ENCODE assay signal across 20 mouse cellular contexts in genomic region chr12:111454543-111455280, GRCm38 (mm10). TPM values are rescaled to one million over a fixed set of nuclear protein-coding genes. Genes with fewer than 3 reads are reported as not detected.
DNase-seq lines count a peak whose midpoint lies in the region; ATAC-seq and TF ChIP-seq lines count a peak whose summit lies in the region.
"Had no signal": no experiment of that assay in that cellular context is flagged by ENCODE, and none has a peak within 500 bp of the region (broad histone marks: within the 10 kb centered on the region; RNA-seq: fewer than 3 reads in every experiment).

No protein-coding gene starts in this region.

- DNase-seq in kidney, postnatal 10 days: peak; percentile 58
- DNase-seq in kidney, postnatal 36 days: no peak
- no peak for DNase-seq in stomach, postnatal 0 days (ENCODE audit: low spot score)
- DNase-seq in intestine, embryonic 14.5 days (ENCODE audit: low spot score): no peak
- no peak for DNase-seq in hindbrain, embryonic 10.5 days (ENCODE audit: low spot score)
- DNase-seq in lung, postnatal 4 days: no peak
- DNase-seq: adrenal gland, postnatal 25 days; kidney, adult 9 months; lung, postnatal 36 days had no signal

- H3K4me3 ChIP-seq in stomach, embryonic 15.5 days (replicated peaks): no peak overlapping the region
- H3K4me3 ChIP-seq in stomach, postnatal 0 days (ENCODE audit: low read depth, low read length): no peak overlapping the region
- H3K4me3 ChIP-seq in intestine, embryonic 14.5 days (ENCODE audit: low read depth, low read length): no peak overlapping the region
- H3K4me3 ChIP-seq in stomach, embryonic 16.5 days (replicated peaks; ENCODE audit: low read length): no peak overlapping the region
- H3K4me3 ChIP-seq in hindbrain, embryonic 10.5 days: no peak overlapping the region
- H3K4me3 ChIP-seq: heart, embryonic 13.5 days; hindbrain, embryonic 13.5 days; lung, embryonic 15.5 days; midbrain, embryonic 15.5 days had no signal

- no peak for TF ChIP-seq EP300 in stomach, postnatal 0 days (optimal IDR thresholded peaks at IDR 0.05)

- no peak overlapping the region for H3K4me2 ChIP-seq in stomach, embryonic 15.5 days
- H3K4me2 ChIP-seq in stomach, postnatal 0 days (replicated peaks; ENCODE audit: low read depth): no peak overlapping the region
- H3K4me2 ChIP-seq in intestine, embryonic 14.5 days (ENCODE audit: low read length): no peak overlapping the region
- no peak overlapping the region for H3K4me2 ChIP-seq in stomach, embryonic 16.5 days (ENCODE audit: low read depth, low read length)
- H3K4me2 ChIP-seq: heart, embryonic 13.5 days; hindbrain, embryonic 13.5 days; lung, embryonic 15.5 days; midbrain, embryonic 15.5 days had no signal

- H3K27ac ChIP-seq in stomach, embryonic 15.5 days: peak overlapping the region; percentile 12; the same call in 1 of the 2 replicates
- no peak overlapping the region for H3K27ac ChIP-seq in stomach, postnatal 0 days (replicated peaks)
- H3K27ac ChIP-seq in intestine, embryonic 14.5 days (ENCODE audit: low read depth): peak overlapping the region; percentile 45; the same call in 1 of the 2 replicates
- peak overlapping the region; percentile 32; the same call in 1 of the 2 replicates for H3K27ac ChIP-seq in stomach, embryonic 16.5 days (ENCODE audit: low read length)
- H3K27ac ChIP-seq in hindbrain, embryonic 10.5 days: no peak overlapping the region
- H3K27ac ChIP-seq: heart, embryonic 13.5 days; hindbrain, embryonic 13.5 days; lung, embryonic 15.5 days; midbrain, embryonic 15.5 days had no signal

- H3K4me1 ChIP-seq in stomach, embryonic 15.5 days: peaks cover 30% of the 10 kb centered on the region
- no peaks in the 10 kb centered on the region; the same call in 1 of the 2 replicates for H3K4me1 ChIP-seq in stomach, postnatal 0 days (replicated peaks; ENCODE audit: control insufficient read depth, insufficient read depth)
- H3K4me1 ChIP-seq in intestine, embryonic 14.5 days (replicated peaks; ENCODE audit: control insufficient read depth, insufficient read depth, low read length): peaks cover 27% of the 10 kb centered on the region; the same call in 1 of the 2 replicates
- peaks cover 21% of the 10 kb centered on the region for H3K4me1 ChIP-seq in stomach, embryonic 16.5 days (ENCODE audit: control insufficient read depth, insufficient read depth, low read length)
- H3K4me1 ChIP-seq in hindbrain, embryonic 10.5 days (replicated peaks): peaks cover 24% of the 10 kb centered on the region
- H3K4me1 ChIP-seq: midbrain, embryonic 15.5 days had no signal

- H3K9ac ChIP-seq in stomach, embryonic 15.5 days: no peak overlapping the region
- H3K9ac ChIP-seq in stomach, postnatal 0 days (ENCODE audit: low read length): no peak overlapping the region
- no peak overlapping the region for H3K9ac ChIP-seq in intestine, embryonic 14.5 days (ENCODE audit: low read length)
- 0 out of 2 replicates have a peak overlapping the region, but pooled peaks have one; percentile 8 for H3K9ac ChIP-seq in stomach, embryonic 16.5 days (ENCODE audit: low read length)
- H3K9ac ChIP-seq: heart, embryonic 13.5 days; hindbrain, embryonic 13.5 days; lung, embryonic 15.5 days; midbrain, embryonic 15.5 days had no signal

- TF ChIP-seq CTCF in stomach, postnatal 0 days (IDR thresholded peaks at IDR 0.05; ENCODE audit: low read depth): no peak

- 0 out of 2 replicates have a peak, but pooled peaks have one; percentile 34 for ATAC-seq in stomach, embryonic 15.5 days (ENCODE audit: insufficient read depth, low FRiP score, low read depth)
- ATAC-seq in stomach, postnatal 0 days (ENCODE audit: low FRiP score, low TSS enrichment): no peak; the same call in 1 of the 2 replicates
- peak; percentile 41; the same call in 1 of the 2 replicates for ATAC-seq in intestine, embryonic 14.5 days (replicated peaks; ENCODE audit: low FRiP score, low TSS enrichment, low read depth)
- ATAC-seq in stomach, embryonic 16.5 days (ENCODE audit: insufficient read depth, low FRiP score): peak; percentile 44; the same call in 1 of the 2 replicates
- ATAC-seq: midbrain, embryonic 15.5 days had no signal

- H3K36me3 ChIP-seq in stomach, embryonic 15.5 days: no peaks in the 10 kb centered on the region
- no peaks in the 10 kb centered on the region for H3K36me3 ChIP-seq in stomach, postnatal 0 days (ENCODE audit: control insufficient read depth, insufficient read depth, low read length)
- no peaks in the 10 kb centered on the region for H3K36me3 ChIP-seq in intestine, embryonic 14.5 days (ENCODE audit: control insufficient read depth, insufficient read depth, low read length)
- H3K36me3 ChIP-seq in stomach, embryonic 16.5 days (ENCODE audit: control insufficient read depth, insufficient read depth, low read length): no peaks in the 10 kb centered on the region
- H3K36me3 ChIP-seq in hindbrain, embryonic 10.5 days: no peaks in the 10 kb centered on the region
- H3K36me3 ChIP-seq: heart, embryonic 13.5 days; hindbrain, embryonic 13.5 days; lung, embryonic 15.5 days; midbrain, embryonic 15.5 days had no signal

- peaks cover 9% of the 10 kb centered on the region; the same call in 1 of the 2 replicates for H3K27me3 ChIP-seq in stomach, embryonic 15.5 days (replicated peaks)
- H3K27me3 ChIP-seq in stomach, postnatal 0 days (ENCODE audit: control insufficient read depth, insufficient read depth, low read length): no peaks in the 10 kb centered on the region
- H3K27me3 ChIP-seq in intestine, embryonic 14.5 days (replicated peaks; ENCODE audit: control insufficient read depth, insufficient read depth, low read length): peaks cover 23% of the 10 kb centered on the region
- H3K27me3 ChIP-seq in stomach, embryonic 16.5 days (ENCODE audit: control insufficient read depth, insufficient read depth, low read length): peaks cover 3% of the 10 kb centered on the region
- peaks cover 93% of the 10 kb centered on the region for H3K27me3 ChIP-seq in hindbrain, embryonic 10.5 days (ENCODE audit: insufficient read depth, poor library complexity, severe bottlenecking)

- 47% methylated on average over 10 of the region's 10 CpGs for WGBS in stomach, embryonic 15.5 days
- 53% methylated on average over 10 of the region's 10 CpGs for WGBS in stomach, postnatal 0 days
- 48% methylated on average over 10 of the region's 10 CpGs for WGBS in intestine, embryonic 14.5 days
- WGBS in stomach, embryonic 16.5 days: 52% methylated on average over 10 of the region's 10 CpGs
- 65% methylated on average over 10 of the region's 10 CpGs for WGBS in hindbrain, embryonic 10.5 days

- H3K9me3 ChIP-seq in stomach, embryonic 15.5 days: no peaks in the 10 kb centered on the region
- H3K9me3 ChIP-seq in stomach, postnatal 0 days (ENCODE audit: control insufficient read depth, low read length): no peaks in the 10 kb centered on the region
- H3K9me3 ChIP-seq in intestine, embryonic 14.5 days (ENCODE audit: control insufficient read depth, low read length): no peaks in the 10 kb centered on the region
- no peaks in the 10 kb centered on the region for H3K9me3 ChIP-seq in stomach, embryonic 16.5 days (replicated peaks; ENCODE audit: control insufficient read depth, low read length)
- H3K9me3 ChIP-seq in hindbrain, embryonic 10.5 days: no peaks in the 10 kb centered on the region
- H3K9me3 ChIP-seq: heart, embryonic 13.5 days; hindbrain, embryonic 13.5 days; lung, embryonic 15.5 days; midbrain, embryonic 15.5 days had no signal

RNA-seq across cellular contexts. Expression of gene Tnfaip2, which starts 12.4 kb away (rescaled TPM):
- 8.5 and 13.5 TPM in 2 replicates for polyA plus RNA-seq in stomach, embryonic 15.5 days (2015; fragmentation: Nextera tagmentation; extraction: Ambion mirVana)
- polyA plus RNA-seq in stomach, postnatal 0 days (2015; fragmentation: Nextera tagmentation; extraction: Ambion mirVana): 14.5 and 15.6 TPM in 2 replicates
- polyA plus RNA-seq in intestine, embryonic 14.5 days (2014; fragmentation: Nextera tagmentation; extraction: Ambion mirVana): 3.2 and 5.0 TPM in 2 replicates
- 11.2 and 12.8 TPM in 2 replicates for polyA plus RNA-seq in stomach, embryonic 16.5 days (2015; fragmentation: Nextera tagmentation; extraction: Ambion mirVana)
- polyA plus RNA-seq in hindbrain, embryonic 10.5 days (2016; fragmentation: Nextera tagmentation; extraction: Ambion mirVana): 3.0 and 3.2 TPM in 2 replicates
- polyA plus RNA-seq: neural tube, embryonic 14.5 days had no signal

RNA-seq across cellular contexts. Expression of gene Gm266, which starts 30.9 kb away (rescaled TPM):
- polyA plus RNA-seq in stomach, embryonic 15.5 days (2015; fragmentation: Nextera tagmentation; extraction: Ambion mirVana): 25.4 and 30.3 TPM in 2 replicates
- 12.5 and 14.4 TPM in 2 replicates for polyA plus RNA-seq in stomach, postnatal 0 days (2015; fragmentation: Nextera tagmentation; extraction: Ambion mirVana)
- 27.5 and 33.8 TPM in 2 replicates for polyA plus RNA-seq in intestine, embryonic 14.5 days (2014; fragmentation: Nextera tagmentation; extraction: Ambion mirVana)
- polyA plus RNA-seq in stomach, embryonic 16.5 days (2015; fragmentation: Nextera tagmentation; extraction: Ambion mirVana): 12.9 and 15.2 TPM in 2 replicates
- 11.6 and 14.1 TPM in 2 replicates for polyA plus RNA-seq in hindbrain, embryonic 10.5 days (2016; fragmentation: Nextera tagmentation; extraction: Ambion mirVana)
- polyA plus RNA-seq: liver, adult 2 months had no signal

RNA-seq across cellular contexts. Expression of gene Exoc3l4, which starts 37.9 kb away (rescaled TPM):
- 8.5 and 8.7 TPM in 2 replicates for polyA plus RNA-seq in stomach, embryonic 15.5 days (2015; fragmentation: Nextera tagmentation; extraction: Ambion mirVana)
- 7.3 and 8.6 TPM in 2 replicates for polyA plus RNA-seq in stomach, postnatal 0 days (2015; fragmentation: Nextera tagmentation; extraction: Ambion mirVana)
- polyA plus RNA-seq in intestine, embryonic 14.5 days (2014; fragmentation: Nextera tagmentation; extraction: Ambion mirVana): 8.5 and 10.2 TPM in 2 replicates
- 9.0 and 9.6 TPM in 2 replicates for polyA plus RNA-seq in stomach, embryonic 16.5 days (2015; fragmentation: Nextera tagmentation; extraction: Ambion mirVana)
- 4.7 and 5.4 TPM in 2 replicates for polyA plus RNA-seq in hindbrain, embryonic 10.5 days (2016; fragmentation: Nextera tagmentation; extraction: Ambion mirVana)

RNA-seq across cellular contexts. Expression of gene Lbhd2, which starts 48.1 kb away (rescaled TPM):
- 1.4 and 1.7 TPM in 2 replicates for polyA plus RNA-seq in stomach, embryonic 15.5 days (2015; fragmentation: Nextera tagmentation; extraction: Ambion mirVana)
- 2.2 TPM in 2 replicates for polyA plus RNA-seq in stomach, postnatal 0 days (2015; fragmentation: Nextera tagmentation; extraction: Ambion mirVana)
- polyA plus RNA-seq in intestine, embryonic 14.5 days (2014; fragmentation: Nextera tagmentation; extraction: Ambion mirVana): 1.3 and 2.9 TPM in 2 replicates
- polyA plus RNA-seq in stomach, embryonic 16.5 days (2015; fragmentation: Nextera tagmentation; extraction: Ambion mirVana): 1.4 and 1.6 TPM in 2 replicates
- 0.25 TPM in 1 of 2 replicates, not detected in the other for polyA plus RNA-seq in hindbrain, embryonic 10.5 days (2016; fragmentation: Nextera tagmentation; extraction: Ambion mirVana)
- polyA plus RNA-seq: embryonic facial prominence, embryonic 11.5 days; forebrain, embryonic 11.5 days; liver, adult 2 months; small intestine, adult 2 months had no signal

Comparison
In these comparisons a context has a peak if more than half of its experiments do, and no peak if none do; other contexts are left out.
1. H3K27ac ChIP-seq: peak in stomach, embryonic 15.5 days (single experiment), intestine, embryonic 14.5 days (single experiment) and stomach, embryonic 16.5 days (single experiment); none in stomach, postnatal 0 days (single experiment) and hindbrain, embryonic 10.5 days (single experiment).